Mouse (Mus musculus) thymus, adult 2 months (tissue): ENCODE measurements around the gene Dmrtc1c2.
"Not testable (repeated sequence)": the region's sequence is repeated elsewhere in the genome, so short reads cannot be mapped to it uniquely, and the experiment has no call there.

Experiments
- CTCF ChIP-seq: fragments of 200-500 bp; IDR thresholded peaks from 2 replicates; pipeline ENCODE4 v1.5.1; 2012; ENCODE audit warnings: mild to moderate bottlenecking, control low read depth, low read length, moderate library complexity, borderline replicate concordance; ENCODE audit not compliant: control insufficient read depth, poor library complexity, insufficient read depth; ENCODE audit errors: extremely low read depth
- POLR2A ChIP-seq: fragments of 200-500 bp; IDR thresholded peaks from 2 replicates; pipeline ENCODE4 v1.6.1; 2012; ENCODE audit warnings: mild to moderate bottlenecking, low read length, control low read depth, moderate library complexity; ENCODE audit not compliant: control insufficient read depth, poor library complexity, insufficient read depth; ENCODE audit errors: extremely low read depth

- not testable (repeated sequence) for TF ChIP-seq CTCF, POLR2A
Observed at GRCm38 (mm10) chrX:102802663-102803062, 51.8 kb downstream of the Dmrtc1c2 start, which contains the start of gene Dmrtc1c1.
